Mouse (Mus musculus) liver, postnatal 0 days (tissue): ENCODE data around the gene Nrp2. TPM values are rescaled to one million over a fixed set of nuclear protein-coding genes. Genes with fewer than 3 reads are reported as not detected.

Experiments used
- ATAC-seq: fragments of 200-750 bp; cut with Nextera tagmentation; 2 replicates; pipeline ENCODE4 v1.8.0; 2017; ENCODE audit warnings: mild to moderate bottlenecking, moderate library complexity
- DNase-seq: peaks from one replicate; pipeline ENCODE4 v3.0.0-alpha.2; 2016
- H3K27ac ChIP-seq: fragments of 300-500 bp; sonication (generic); 2 replicates; pipeline ENCODE4 v1.5.1; 2014; ENCODE audit warnings: antibody characterized with exemption, moderate library complexity, mild to moderate bottlenecking, low read depth
- H3K27me3 ChIP-seq: fragments of 300-500 bp; sonication (generic); 2 replicates; pipeline ENCODE4 v1.6.1; 2014; ENCODE audit warnings: low read length, control low read depth, mixed read lengths; ENCODE audit not compliant: insufficient read depth
- H3K36me3 ChIP-seq: fragments of 300-500 bp; sonication (generic); replicated peaks from 2 replicates; pipeline ENCODE4 v1.6.1; 2014; ENCODE audit warnings: mild to moderate bottlenecking, control low read depth, low read length, moderate library complexity, mixed read lengths; ENCODE audit not compliant: insufficient read depth
- H3K4me1 ChIP-seq: fragments of 300-500 bp; sonication (generic); 2 replicates; pipeline ENCODE4 v1.6.1; 2014; ENCODE audit warnings: antibody characterized with exemption, mild to moderate bottlenecking, control low read depth; ENCODE audit not compliant: insufficient read depth
- H3K4me2 ChIP-seq: fragments of 300-500 bp; sonication (generic); 2 replicates; pipeline ENCODE4 v1.6.1; 2014; ENCODE audit warnings: low read depth, mild to moderate bottlenecking, low read length, moderate library complexity, mixed read lengths
- H3K4me3 ChIP-seq: fragments of 300-500 bp; sonication (generic); 2 replicates; pipeline ENCODE4 v1.5.1; 2014; ENCODE audit warnings: low read depth, low read length
- H3K9ac ChIP-seq: fragments of 300-500 bp; sonication (generic); replicated peaks from 2 replicates; pipeline ENCODE4 v1.6.1; 2014; ENCODE audit warnings: mild to moderate bottlenecking, moderate library complexity
- H3K9me3 ChIP-seq: fragments of 300-500 bp; sonication (generic); 2 replicates; pipeline ENCODE4 v1.6.1; 2016; ENCODE audit warnings: mild to moderate bottlenecking, control low read depth, low read length, mixed read lengths
- CTCF ChIP-seq: sonication (generic); IDR thresholded peaks from 2 replicates; pipeline ENCODE4 v1.5.1; 2016; ENCODE audit warnings: antibody characterized with exemption, low read depth
- EP300 ChIP-seq: IDR thresholded peaks from 2 replicates; pipeline ENCODE4 v1.6.1; 2016; ENCODE audit warnings: antibody characterized with exemption, low read depth, mild to moderate bottlenecking
- WGBS: fragments of 180-500 bp; shearing (Covaris S2); extraction: QIAGEN DNeasy Blood & Tissue Kit; methylation state at CpG from one replicate; pipeline ENCODE4 v1.1.7; 2014; ENCODE audit not compliant: insufficient replicate concordance; 5-methylcytosine and 5-hydroxymethylcytosine counted together
- polyA plus RNA-seq: library from polyadenylated mRNA; unstranded; fragments of >200 nt; fragmentation: Nextera tagmentation; extraction: Ambion mirVana; gene quantifications from 2 replicates; pipeline ENCODE4 v1.2.1, GENCODE M21; 2015

The Nrp2 gene
- polyA plus RNA-seq, 1 experiment from 2014 or later, result 0.96 TPM

DNA sequence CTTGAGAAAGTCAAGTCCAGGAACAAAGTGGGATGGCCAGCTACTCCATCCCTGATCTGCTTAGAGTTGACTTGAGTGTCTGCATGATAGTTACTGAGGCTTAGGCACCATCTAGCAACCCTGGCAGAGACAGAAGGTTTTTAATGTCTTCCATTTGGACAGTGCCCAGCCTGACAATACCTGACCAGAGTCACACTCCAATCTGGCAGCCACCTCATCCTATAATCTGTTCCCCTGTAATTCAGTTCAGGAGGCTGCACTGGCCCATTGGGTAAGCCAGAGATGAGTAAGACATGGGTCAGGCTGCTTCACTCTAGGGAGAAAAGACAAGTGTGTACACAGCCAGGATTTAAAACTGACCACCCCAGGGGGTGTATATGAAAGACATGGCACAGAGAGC is 79.5 kb downstream of the Nrp2 start:
- Histone ChIP-seq H3K27me3 (no peaks in the 10 kb centered on the region), H3K36me3 (no peaks in the 10 kb centered on the region), H3K4me1 (peaks cover 4% of the 10 kb centered on the region; the same call in 1 of the 2 replicates), H3K27ac (no peak overlapping the region), H3K9me3 (no peaks in the 10 kb centered on the region), H3K4me2 (no peak overlapping the region), H3K4me3 (no peak overlapping the region), H3K9ac (no peak overlapping the region)
- TF ChIP-seq CTCF (no peak), EP300 (no peak)
- ATAC-seq (no peak), DNase-seq (no peak)

DNA sequence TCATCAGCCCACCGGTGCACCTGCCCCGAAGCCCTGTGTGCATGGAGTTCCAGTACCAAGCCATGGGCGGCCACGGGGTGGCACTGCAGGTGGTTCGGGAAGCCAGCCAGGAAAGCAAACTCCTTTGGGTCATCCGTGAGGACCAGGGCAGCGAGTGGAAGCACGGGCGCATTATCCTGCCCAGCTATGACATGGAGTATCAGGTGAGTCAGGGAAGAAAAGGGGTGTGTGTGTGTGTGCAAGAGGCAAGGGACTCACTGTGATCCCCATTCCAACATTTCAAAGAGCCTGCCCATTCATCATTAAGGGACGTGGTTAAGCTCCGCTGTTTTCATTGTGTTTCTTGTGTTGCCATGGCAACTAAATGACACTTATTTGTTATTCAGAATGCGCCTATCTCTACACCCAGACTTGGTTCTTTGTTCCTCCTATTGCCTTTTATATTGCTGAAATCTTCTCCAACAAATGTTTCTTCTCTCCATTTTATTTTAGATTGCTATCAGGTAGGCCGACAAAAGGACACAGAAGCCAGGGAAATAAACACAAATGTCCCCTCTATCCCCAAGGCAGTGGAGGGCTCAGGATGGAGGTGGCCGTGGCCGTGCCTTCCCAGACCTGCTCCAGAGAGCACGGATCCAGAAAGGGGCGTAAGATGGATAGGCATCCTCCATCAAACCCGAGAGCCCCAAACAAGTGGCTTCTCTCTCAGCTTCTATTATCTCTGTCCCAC is 80.4 kb downstream of the Nrp2 start:
- no peaks in the 10 kb centered on the region for H3K4me1 ChIP-seq
- no peak overlapping the region for H3K4me2 ChIP-seq
- H3K9ac ChIP-seq, result no peak overlapping the region
- no peak for TF ChIP-seq EP300
- 0 out of 2 replicates have a peak, but pooled peaks have one; percentile 16 for TF ChIP-seq CTCF
- no peak overlapping the region for H3K27ac ChIP-seq
- no peaks in the 10 kb centered on the region for H3K27me3 ChIP-seq
- no peak overlapping the region for H3K4me3 ChIP-seq
- DNase-seq (no peak), ATAC-seq (no peak)
- H3K36me3 ChIP-seq, result no peaks in the 10 kb centered on the region
- H3K9me3 ChIP-seq, result no peaks in the 10 kb centered on the region
- WGBS, result 79% methylated on average over 18 of the region's 18 CpGs

DNA sequence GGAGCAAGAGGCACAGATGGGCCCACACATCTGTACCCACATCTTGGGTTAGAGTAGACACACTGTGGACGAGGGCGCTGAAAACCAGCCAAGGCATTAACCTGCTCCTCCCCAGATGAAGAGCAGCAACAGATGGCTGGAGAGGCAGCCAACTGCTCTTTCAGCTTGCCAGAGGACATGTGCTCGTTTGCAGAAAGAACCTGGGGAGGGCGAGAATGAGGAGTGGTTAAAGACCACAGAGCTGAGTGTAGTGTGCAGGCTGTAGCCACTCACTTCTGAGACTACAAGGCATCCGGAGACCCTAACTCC is 81.0 kb downstream of the Nrp2 start:
- H3K27ac ChIP-seq, result no peak overlapping the region
- TF ChIP-seq CTCF, result no peak
- no peak for TF ChIP-seq EP300
- H3K4me3 ChIP-seq, result no peak overlapping the region
- H3K4me2 ChIP-seq, result no peak overlapping the region
- H3K9ac ChIP-seq, result no peak overlapping the region
- no peaks in the 10 kb centered on the region for H3K4me1 ChIP-seq
- no peaks in the 10 kb centered on the region for H3K9me3 ChIP-seq
- ATAC-seq (no peak), DNase-seq (no peak)
- no peaks in the 10 kb centered on the region for H3K27me3 ChIP-seq
- no peaks in the 10 kb centered on the region for H3K36me3 ChIP-seq
- WGBS, result 71% methylated on average over 5 of the region's 5 CpGs

DNA sequence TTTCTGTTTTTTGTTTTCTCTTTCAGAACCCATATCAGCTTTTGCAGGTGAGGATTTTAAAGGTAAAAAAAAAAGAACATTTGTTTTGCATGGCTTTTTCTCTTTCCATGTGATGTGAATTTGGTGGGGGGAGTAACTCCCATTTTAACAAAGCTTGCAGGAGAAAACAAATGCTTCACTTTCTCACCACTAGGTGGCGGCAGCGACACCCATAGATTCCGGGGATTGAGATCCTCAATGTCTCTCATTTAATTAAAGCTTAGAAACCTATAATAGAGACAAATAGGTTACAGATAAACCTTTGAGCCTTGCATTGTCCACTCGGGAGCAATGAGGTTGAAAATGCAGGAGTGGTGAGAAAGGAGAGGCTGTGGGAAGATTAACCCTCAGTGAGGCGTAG is 83.2 kb downstream of the Nrp2 start:
- no peaks in the 10 kb centered on the region for H3K9me3 ChIP-seq
- DNase-seq, result peak; percentile 62
- H3K4me2 ChIP-seq, result no peak overlapping the region
- no peak overlapping the region for H3K27ac ChIP-seq
- H3K36me3 ChIP-seq, result no peaks in the 10 kb centered on the region
- no peak for TF ChIP-seq EP300
- TF ChIP-seq CTCF, result peak; percentile 83
- no peak overlapping the region for H3K4me3 ChIP-seq
- H3K4me1 ChIP-seq, result no peaks in the 10 kb centered on the region
- no peaks in the 10 kb centered on the region for H3K27me3 ChIP-seq
- no peak for ATAC-seq
- 22% methylated on average over 5 of the region's 5 CpGs for WGBS
- no peak overlapping the region for H3K9ac ChIP-seq

DNA sequence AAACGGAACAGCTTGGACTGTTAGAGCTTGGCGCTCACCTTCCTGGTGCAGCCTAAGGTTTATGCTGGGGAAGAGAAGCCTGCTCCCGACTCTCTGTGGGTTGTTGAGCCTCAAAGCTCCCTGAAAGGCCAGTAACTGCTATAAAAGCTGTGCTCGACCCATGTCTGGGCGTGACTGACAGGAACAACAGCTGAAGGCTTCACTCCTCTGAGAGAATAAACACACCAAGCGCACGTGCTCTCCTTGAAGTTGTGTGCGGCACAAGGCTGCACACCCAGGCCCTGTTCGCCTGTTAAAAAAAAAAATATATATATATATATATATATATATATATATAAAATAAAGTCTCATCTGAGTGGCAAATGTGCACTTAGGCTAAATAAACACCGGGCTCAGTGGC is 84.5 kb downstream of the Nrp2 start:
- Histone ChIP-seq H3K9ac (no peak overlapping the region), H3K4me2 (no peak overlapping the region), H3K27ac (no peak overlapping the region), H3K9me3 (no peaks in the 10 kb centered on the region), H3K4me3 (no peak overlapping the region), H3K4me1 (no peaks in the 10 kb centered on the region), H3K27me3 (no peaks in the 10 kb centered on the region), H3K36me3 (no peaks in the 10 kb centered on the region)
- DNase-seq (no peak), ATAC-seq (no peak)
- no peak for TF ChIP-seq CTCF
- no peak for TF ChIP-seq EP300
- 74% methylated on average over 10 of the region's 10 CpGs for WGBS

DNA sequence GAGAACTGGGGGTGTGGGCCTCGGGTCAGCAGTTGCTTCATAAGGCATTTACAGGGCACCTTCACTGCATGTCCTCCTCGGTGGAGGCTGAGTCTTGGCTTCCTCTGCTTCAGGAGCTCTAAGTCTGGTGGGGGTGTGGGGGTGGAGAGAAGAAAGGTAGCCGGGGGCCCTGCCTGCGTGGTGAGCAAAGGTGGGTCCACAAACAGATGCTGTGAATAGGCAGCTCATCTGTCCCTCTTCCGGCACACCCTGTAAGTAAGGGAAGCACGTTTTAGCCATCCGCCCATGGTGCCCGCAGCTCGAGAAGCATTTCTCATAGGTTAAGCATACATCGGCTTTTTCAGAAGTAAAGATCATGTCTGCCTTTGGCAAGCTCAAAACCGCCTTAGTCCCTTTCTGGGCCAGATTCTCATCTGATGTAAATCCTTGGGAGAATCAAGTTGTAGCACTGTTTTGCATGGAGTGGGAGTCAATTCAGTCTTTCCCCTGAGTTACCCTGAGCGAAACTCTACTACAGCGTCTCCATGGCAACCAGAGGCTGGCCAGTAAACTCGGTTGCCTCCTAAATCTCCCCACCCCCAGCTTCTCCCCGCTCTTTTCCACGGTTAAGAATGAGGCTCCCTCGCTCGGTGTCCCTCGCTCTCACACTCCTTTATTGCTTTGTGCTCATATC is 91.3 kb downstream of the Nrp2 start:
- no peak overlapping the region for H3K4me2 ChIP-seq
- no peak overlapping the region for H3K27ac ChIP-seq
- WGBS, result 42% methylated on average over 19 of the region's 19 CpGs
- peaks cover 8% of the 10 kb centered on the region; the same call in 1 of the 2 replicates for H3K27me3 ChIP-seq
- TF ChIP-seq EP300 (no peak), CTCF (no peak)
- no peaks in the 10 kb centered on the region for H3K4me1 ChIP-seq
- H3K4me3 ChIP-seq, result no peak overlapping the region
- DNase-seq (no peak), ATAC-seq (no peak)
- H3K36me3 ChIP-seq, result no peaks in the 10 kb centered on the region
- no peak overlapping the region for H3K9ac ChIP-seq
- H3K9me3 ChIP-seq, result no peaks in the 10 kb centered on the region

DNA sequence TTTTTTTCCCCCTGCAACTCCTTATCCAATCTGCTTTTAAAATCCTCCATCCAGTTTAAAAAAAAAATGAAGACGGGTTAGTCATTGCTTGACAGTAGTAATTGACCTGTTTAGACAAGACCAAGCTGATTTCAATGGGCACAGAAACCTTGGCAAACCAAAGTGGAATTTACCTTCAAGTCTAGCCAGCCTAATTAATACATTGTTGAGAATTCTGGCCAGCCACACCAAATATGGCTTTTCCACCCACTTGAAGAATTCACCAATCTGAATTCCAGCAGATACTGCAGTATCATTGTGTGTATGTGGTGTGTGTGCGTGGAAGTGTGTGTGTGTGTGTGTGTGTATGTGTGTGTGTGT is 91.8 kb downstream of the Nrp2 start:
- Histone ChIP-seq H3K36me3 (no peaks in the 10 kb centered on the region), H3K27ac (no peak overlapping the region), H3K4me2 (no peak overlapping the region), H3K27me3 (peaks cover 8% of the 10 kb centered on the region; the same call in 1 of the 2 replicates), H3K4me3 (no peak overlapping the region), H3K9ac (no peak overlapping the region), H3K4me1 (no peaks in the 10 kb centered on the region), H3K9me3 (no peaks in the 10 kb centered on the region)
- TF ChIP-seq EP300, result no peak
- TF ChIP-seq CTCF, result no peak
- 42% methylated on average over 2 of the region's 2 CpGs for WGBS
- no peak for ATAC-seq
- DNase-seq, result no peak
